In the genomic region with DNA sequence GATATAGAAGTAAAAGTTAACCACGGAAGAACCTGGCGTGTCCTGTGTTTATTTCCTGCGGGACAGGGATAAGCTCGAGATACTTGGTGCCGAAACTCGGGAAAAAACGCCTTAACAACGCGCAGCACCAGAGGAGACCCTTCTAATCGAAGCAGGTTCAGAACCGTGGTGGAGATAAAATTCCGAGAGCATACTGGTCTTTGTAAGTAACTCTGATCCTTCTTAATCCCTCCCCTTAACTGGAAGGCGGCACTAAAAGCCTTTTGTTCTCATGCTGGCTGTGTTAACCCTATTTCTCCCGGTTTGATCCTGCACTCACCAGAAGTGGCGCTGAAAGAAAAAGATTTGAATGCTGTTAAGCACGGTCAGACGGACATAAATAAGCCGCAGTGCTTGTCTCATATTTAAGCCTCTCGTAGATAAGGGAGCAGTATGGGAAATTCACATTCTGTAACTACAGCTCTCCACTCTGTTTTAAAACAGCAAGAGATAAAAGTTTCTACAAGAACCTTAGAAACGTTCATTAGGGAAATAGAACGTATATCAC, we compare ENCODE assay signal across 9 mouse cellular contexts. TPM values are rescaled to one million over a fixed set of nuclear protein-coding genes. Genes with fewer than 3 reads are reported as not detected.
DNase-seq lines count a peak whose midpoint lies in the region; ATAC-seq and TF ChIP-seq lines count a peak whose summit lies in the region.
"Not testable (repeated sequence)": the region's sequence is repeated elsewhere in the genome, so short reads cannot be mapped to it uniquely, and the experiment has no call there.
"Had no signal": no experiment of that assay in that cellular context is flagged by ENCODE, and none has a peak within 500 bp of the region (broad histone marks: within the 10 kb centered on the region; RNA-seq: fewer than 3 reads in every experiment).

No protein-coding gene starts in this region.

- DNase-seq in forebrain, embryonic 14.5 days (ENCODE audit: low spot score), result peak; percentile 59
- DNase-seq in hindbrain, embryonic 10.5 days (ENCODE audit: low spot score), result peak; percentile 63
- peak; percentile 75 for DNase-seq in kidney, postnatal 0 days (ENCODE audit: low spot score)
- DNase-seq in liver, postnatal 0 days, result not testable (repeated sequence)

- H3K4me2 ChIP-seq in forebrain, embryonic 14.5 days (ENCODE audit: low read length), result peak overlapping the region; percentile 43
- H3K4me2 ChIP-seq in kidney, postnatal 0 days (ENCODE audit: low read length), result peak overlapping the region; percentile 49
- H3K4me2 ChIP-seq in liver, postnatal 0 days (ENCODE audit: low read depth, low read length), result peak overlapping the region; percentile 69
- H3K4me2 ChIP-seq in midbrain, embryonic 16.5 days (ENCODE audit: low read length), result peak overlapping the region; percentile 54
- peak overlapping the region; percentile 41 for H3K4me2 ChIP-seq in stomach, embryonic 14.5 days (replicated peaks; ENCODE audit: low read depth, low read length)

- peak overlapping the region; percentile 79 for H3K4me3 ChIP-seq in E14TG2a.4 (replicated peaks; ENCODE audit: low read length)
- peak overlapping the region; percentile 42 for H3K4me3 ChIP-seq in cortical plate, adult 2 months (ENCODE audit: insufficient read depth, low read length)
- H3K4me3 ChIP-seq in forebrain, embryonic 14.5 days (ENCODE audit: low read depth, low read length), result peak overlapping the region; percentile 42
- H3K4me3 ChIP-seq in hindbrain, embryonic 10.5 days, result peak overlapping the region; percentile 56
- peak overlapping the region; percentile 45 for H3K4me3 ChIP-seq in kidney, postnatal 0 days (replicated peaks; ENCODE audit: low read depth, low read length)
- peak overlapping the region; percentile 59 for H3K4me3 ChIP-seq in liver, postnatal 0 days (ENCODE audit: low read depth, low read length)
- H3K4me3 ChIP-seq in midbrain, embryonic 16.5 days (ENCODE audit: low read depth, low read length), result peak overlapping the region; percentile 48
- H3K4me3 ChIP-seq in stomach, embryonic 14.5 days (ENCODE audit: low read depth, low read length), result peak overlapping the region; percentile 37

- H3K27me3 ChIP-seq in E14TG2a.4 (ENCODE audit: insufficient read depth, low read length); forebrain, embryonic 14.5 days (replicated peaks; ENCODE audit: control insufficient read depth, insufficient read depth, low read length); hindbrain, embryonic 10.5 days (ENCODE audit: insufficient read depth, poor library complexity, severe bottlenecking); kidney, postnatal 0 days (ENCODE audit: insufficient read depth, low read length); liver, postnatal 0 days (ENCODE audit: insufficient read depth, low read length); midbrain, embryonic 16.5 days (ENCODE audit: control insufficient read depth, insufficient read depth, low read depth, low read length); stomach, embryonic 14.5 days (ENCODE audit: control insufficient read depth, insufficient read depth, low read length): not testable (repeated sequence)

- not testable (repeated sequence) for H3K36me3 ChIP-seq in E14TG2a.4 (ENCODE audit: insufficient read depth, low read length); forebrain, embryonic 14.5 days (ENCODE audit: control insufficient read depth, insufficient read depth, low read length); hindbrain, embryonic 10.5 days; kidney, postnatal 0 days (ENCODE audit: insufficient read depth, low read length); liver, postnatal 0 days (replicated peaks; ENCODE audit: insufficient read depth, low read length); midbrain, embryonic 16.5 days (ENCODE audit: control insufficient read depth, insufficient read depth, low read length); stomach, embryonic 14.5 days (ENCODE audit: control insufficient read depth, insufficient read depth, low read length)

- H3K4me1 ChIP-seq in E14TG2a.4 (replicated peaks; ENCODE audit: low read depth, low read length); cortical plate, adult 2 months (ENCODE audit: control insufficient read depth, insufficient read depth, low read length); forebrain, embryonic 14.5 days (ENCODE audit: control insufficient read depth, insufficient read depth, low read length); hindbrain, embryonic 10.5 days (replicated peaks); kidney, postnatal 0 days (replicated peaks; ENCODE audit: insufficient read depth, low read length); liver, postnatal 0 days (ENCODE audit: insufficient read depth); midbrain, embryonic 16.5 days (ENCODE audit: control insufficient read depth, insufficient read depth, low read length); stomach, embryonic 14.5 days (ENCODE audit: control insufficient read depth, insufficient read depth, low read length): not testable (repeated sequence)

- TF ChIP-seq POLR2A in cortical plate, adult 2 months (IDR thresholded peaks at IDR 0.05; ENCODE audit: extremely low read depth, insufficient read depth, low read length), result not testable (repeated sequence)

- H3K9me3 ChIP-seq in E14TG2a.4 (ENCODE audit: low read length); forebrain, embryonic 14.5 days (replicated peaks; ENCODE audit: control insufficient read depth, low read length); hindbrain, embryonic 10.5 days; kidney, postnatal 0 days (replicated peaks; ENCODE audit: low read length); liver, postnatal 0 days (ENCODE audit: low read length); midbrain, embryonic 16.5 days (replicated peaks; ENCODE audit: control insufficient read depth, low read length, poor library complexity, severe bottlenecking); stomach, embryonic 14.5 days (ENCODE audit: control insufficient read depth, low read depth, low read length): not testable (repeated sequence)

- not testable (repeated sequence) for TF ChIP-seq CTCF in E14TG2a.4 (conservative IDR thresholded peaks at IDR 0.05; ENCODE audit: low read length); cortical plate, adult 2 months (IDR thresholded peaks at IDR 0.05; ENCODE audit: extremely low read depth, insufficient read depth, low read length); kidney, postnatal 0 days (IDR thresholded peaks at IDR 0.05; ENCODE audit: low read depth); liver, postnatal 0 days (IDR thresholded peaks at IDR 0.05; ENCODE audit: low read depth)

- not testable (repeated sequence) for TF ChIP-seq EP300 in liver, postnatal 0 days (IDR thresholded peaks at IDR 0.05; ENCODE audit: low read depth)

- 4% methylated on average over 21 of the region's 21 CpGs for WGBS in forebrain, embryonic 14.5 days
- WGBS in hindbrain, embryonic 10.5 days, result 3% methylated on average over 21 of the region's 21 CpGs
- WGBS in kidney, postnatal 0 days, result 2% methylated on average over 21 of the region's 21 CpGs
- 3% methylated on average over 21 of the region's 21 CpGs for WGBS in liver, postnatal 0 days (ENCODE audit: insufficient replicate concordance)
- WGBS in midbrain, embryonic 16.5 days, result 5% methylated on average over 21 of the region's 21 CpGs
- 6% methylated on average over 21 of the region's 21 CpGs for WGBS in stomach, embryonic 14.5 days

- peak overlapping the region; percentile 65 for H3K9ac ChIP-seq in forebrain, embryonic 14.5 days (ENCODE audit: low read length)
- peak overlapping the region; percentile 60; the same call in 1 of the 2 replicates for H3K9ac ChIP-seq in kidney, postnatal 0 days (ENCODE audit: low read depth, low read length)
- peak overlapping the region; percentile 67 for H3K9ac ChIP-seq in liver, postnatal 0 days (replicated peaks)
- peak overlapping the region; percentile 35; the same call in 1 of the 2 replicates for H3K9ac ChIP-seq in midbrain, embryonic 16.5 days (ENCODE audit: low read depth, low read length)
- H3K9ac ChIP-seq in stomach, embryonic 14.5 days (replicated peaks; ENCODE audit: low read depth, low read length), result peak overlapping the region; percentile 28; the same call in 1 of the 2 replicates

- H3K27ac ChIP-seq in cortical plate, adult 2 months (ENCODE audit: insufficient read depth, low read length), result not testable (repeated sequence)
- H3K27ac ChIP-seq in forebrain, embryonic 14.5 days (ENCODE audit: low read depth, low read length), result peak overlapping the region; percentile 77
- H3K27ac ChIP-seq in hindbrain, embryonic 10.5 days, result peak overlapping the region; percentile 91
- peak overlapping the region; percentile 85 for H3K27ac ChIP-seq in kidney, postnatal 0 days
- peak overlapping the region; percentile 72 for H3K27ac ChIP-seq in liver, postnatal 0 days (ENCODE audit: low read depth)
- H3K27ac ChIP-seq in midbrain, embryonic 16.5 days (ENCODE audit: low read length), result peak overlapping the region; percentile 69
- peak overlapping the region; percentile 90 for H3K27ac ChIP-seq in stomach, embryonic 14.5 days (ENCODE audit: low read length)

- ATAC-seq in forebrain, embryonic 14.5 days, result peak; percentile 95
- peak; percentile 74; the same call in 1 of the 2 replicates for ATAC-seq in kidney, postnatal 0 days (replicated peaks; ENCODE audit: low FRiP score, low read depth)
- ATAC-seq in liver, postnatal 0 days, result 0 out of 2 replicates have a peak, but pooled peaks have one; percentile 53
- ATAC-seq in midbrain, embryonic 16.5 days, result peak; percentile 94
- ATAC-seq in stomach, embryonic 14.5 days (ENCODE audit: insufficient number of reproducible peaks, insufficient read depth, low FRiP score, low read depth), result peak; percentile 76; the same call in 1 of the 2 replicates

RNA-seq across cellular contexts. Expression of a gene that starts 0.3 kb away (rescaled TPM):
- 0.28 and 0.29 TPM in 2 replicates for polyA plus RNA-seq in cortical plate, adult 2 months (2012; rRNA removed)
- polyA plus RNA-seq in forebrain, embryonic 14.5 days (2014; fragmentation: Nextera tagmentation; extraction: Ambion mirVana), result 6.0 and 6.2 TPM in 2 replicates
- 2.8 and 5.9 TPM in 2 replicates for polyA plus RNA-seq in hindbrain, embryonic 10.5 days (2016; fragmentation: Nextera tagmentation; extraction: Ambion mirVana)
- polyA plus RNA-seq in kidney, postnatal 0 days (2015; fragmentation: Nextera tagmentation; extraction: Ambion mirVana), result 16.9 and 17.2 TPM in 2 replicates
- 2.7 TPM in 2 replicates for polyA plus RNA-seq in liver, postnatal 0 days (2015; fragmentation: Nextera tagmentation; extraction: Ambion mirVana)
- 4.1 and 5.4 TPM in 2 replicates for polyA plus RNA-seq in midbrain, embryonic 16.5 days (2015; fragmentation: Nextera tagmentation; extraction: Ambion mirVana)
- 19.7 and 19.9 TPM in 2 replicates for polyA plus RNA-seq in stomach, embryonic 14.5 days (2014; fragmentation: Nextera tagmentation; extraction: Ambion mirVana)

RNA-seq across cellular contexts. Expression of a gene that starts 2.1 kb away (rescaled TPM):
- polyA plus RNA-seq in cortical plate, adult 2 months (2012; rRNA removed), result not detected in 2 replicates
- polyA plus RNA-seq in forebrain, embryonic 14.5 days (2014; fragmentation: Nextera tagmentation; extraction: Ambion mirVana), result not detected in 2 replicates
- polyA plus RNA-seq in hindbrain, embryonic 10.5 days (2016; fragmentation: Nextera tagmentation; extraction: Ambion mirVana), result not detected in 2 replicates
- polyA plus RNA-seq in kidney, postnatal 0 days (2015; fragmentation: Nextera tagmentation; extraction: Ambion mirVana), result not detected in 2 replicates
- not detected in 2 replicates for polyA plus RNA-seq in liver, postnatal 0 days (2015; fragmentation: Nextera tagmentation; extraction: Ambion mirVana)
- polyA plus RNA-seq in midbrain, embryonic 16.5 days (2015; fragmentation: Nextera tagmentation; extraction: Ambion mirVana), result not detected in 2 replicates
- polyA plus RNA-seq in stomach, embryonic 14.5 days (2014; fragmentation: Nextera tagmentation; extraction: Ambion mirVana), result not detected in 2 replicates
- polyA plus RNA-seq: adrenal gland, adult 2 months had no signal

RNA-seq across cellular contexts. Expression of a gene that starts 31.4 kb away (rescaled TPM):
- not detected in 2 replicates for polyA plus RNA-seq in cortical plate, adult 2 months (2012; rRNA removed)
- not detected in 2 replicates for polyA plus RNA-seq in forebrain, embryonic 14.5 days (2014; fragmentation: Nextera tagmentation; extraction: Ambion mirVana)
- polyA plus RNA-seq in hindbrain, embryonic 10.5 days (2016; fragmentation: Nextera tagmentation; extraction: Ambion mirVana), result not detected in 2 replicates
- polyA plus RNA-seq in kidney, postnatal 0 days (2015; fragmentation: Nextera tagmentation; extraction: Ambion mirVana), result not detected in 2 replicates
- polyA plus RNA-seq in liver, postnatal 0 days (2015; fragmentation: Nextera tagmentation; extraction: Ambion mirVana), result not detected in 2 replicates
- polyA plus RNA-seq in midbrain, embryonic 16.5 days (2015; fragmentation: Nextera tagmentation; extraction: Ambion mirVana), result not detected in 2 replicates
- not detected in 2 replicates for polyA plus RNA-seq in stomach, embryonic 14.5 days (2014; fragmentation: Nextera tagmentation; extraction: Ambion mirVana)
- polyA plus RNA-seq: adrenal gland, adult 2 months had no signal

RNA-seq across cellular contexts. Expression of a gene that starts 50.2 kb away (rescaled TPM):
- polyA plus RNA-seq in cortical plate, adult 2 months (2012; rRNA removed), result not detected in 2 replicates
- not detected in 2 replicates for polyA plus RNA-seq in forebrain, embryonic 14.5 days (2014; fragmentation: Nextera tagmentation; extraction: Ambion mirVana)
- polyA plus RNA-seq in hindbrain, embryonic 10.5 days (2016; fragmentation: Nextera tagmentation; extraction: Ambion mirVana), result not detected in 2 replicates
- not detected in 2 replicates for polyA plus RNA-seq in kidney, postnatal 0 days (2015; fragmentation: Nextera tagmentation; extraction: Ambion mirVana)
- polyA plus RNA-seq in liver, postnatal 0 days (2015; fragmentation: Nextera tagmentation; extraction: Ambion mirVana), result 2.6 and 5.0 TPM in 2 replicates
- polyA plus RNA-seq in midbrain, embryonic 16.5 days (2015; fragmentation: Nextera tagmentation; extraction: Ambion mirVana), result not detected in 2 replicates
- polyA plus RNA-seq in stomach, embryonic 14.5 days (2014; fragmentation: Nextera tagmentation; extraction: Ambion mirVana), result not detected in 2 replicates
- polyA plus RNA-seq: adrenal gland, adult 2 months had no signal
